Mouse (Mus musculus) lung, adult 2 months (tissue): ENCODE measurements around the gene Tkfc.

Experiments used
- CTCF ChIP-seq: fragments of 200-500 bp; IDR thresholded peaks from 2 replicates; pipeline ENCODE4 v1.5.1; 2011; ENCODE audit warnings: mild to moderate bottlenecking, low read length, control low read depth; ENCODE audit not compliant: insufficient read depth
- POLR2A ChIP-seq: fragments of 200-500 bp; IDR thresholded peaks from 2 replicates; pipeline ENCODE4 v1.6.1; 2011; ENCODE audit warnings: low read depth, mild to moderate bottlenecking, control low read depth, low read length, borderline replicate concordance; ENCODE audit errors: extremely low read depth

DNA sequence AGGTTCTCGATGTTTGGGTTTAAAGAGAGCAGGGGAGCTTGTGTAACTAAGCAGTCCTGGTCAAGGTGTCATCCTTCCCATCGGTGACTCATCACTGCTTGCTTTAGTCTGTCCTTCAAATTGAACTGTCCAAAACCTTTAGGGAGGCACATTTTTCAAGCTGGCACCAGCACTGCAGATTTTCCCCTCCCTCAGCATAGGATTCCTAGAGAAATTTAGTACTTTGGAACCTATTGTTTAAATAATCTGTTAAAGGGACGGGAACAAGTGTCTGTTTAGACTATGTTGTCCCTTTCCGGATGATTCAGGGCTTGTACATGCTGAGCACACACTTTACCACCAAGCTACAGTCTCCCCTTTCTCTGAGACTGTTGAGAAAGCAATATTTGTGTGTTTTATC, 40.2 kb downstream of the Tkfc start:
- TF ChIP-seq POLR2A: no peak
- no peak for TF ChIP-seq CTCF
